Mouse (Mus musculus): Measurements from ENCODE around the gene Cyp51.

DNA sequence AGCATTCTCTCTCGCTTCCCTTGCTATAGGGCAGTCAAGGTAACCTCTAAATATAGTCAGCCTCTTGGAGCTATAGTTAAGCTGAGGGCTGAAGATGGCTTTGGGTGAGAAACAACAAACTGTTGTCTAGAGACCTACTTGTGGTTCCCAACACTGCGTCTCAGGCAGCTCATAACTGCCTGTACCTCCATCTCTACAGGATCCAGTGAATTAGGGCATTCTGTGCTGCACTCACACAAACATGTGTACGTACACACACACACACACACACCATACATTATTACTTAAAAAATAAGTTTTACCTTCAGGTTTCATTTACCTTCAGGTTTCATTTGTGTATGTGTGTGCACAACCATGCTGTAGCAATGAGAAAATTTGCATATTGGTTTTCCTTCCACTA, 25.5 kb downstream of the Cyp51 start:
- TF ChIP-seq CTCF (IDR thresholded peaks at IDR 0.05; ENCODE audit: low read depth, low read length) = no peak
- no peak for TF ChIP-seq GATA1 (IDR thresholded peaks at IDR 0.05; ENCODE audit: borderline replicate concordance, low read length)
- no peak for TF ChIP-seq GATA2 (IDR thresholded peaks at IDR 0.05; ENCODE audit: borderline replicate concordance, low read depth, low read length)
- no peak for TF ChIP-seq POLR2AphosphoS5 (IDR thresholded peaks at IDR 0.05; ENCODE audit: insufficient replicate concordance, low read depth, low read length)

All from G1E (cell line).